Mouse (Mus musculus) heart, adult 2 months (tissue): ENCODE data around the gene Odf2l. TPM values are rescaled to one million over a fixed set of nuclear protein-coding genes. Genes with fewer than 3 reads are reported as not detected.
A peak's percentile ranks its signal among the peaks of the same experiment; 100 is the strongest.

ENCODE experiments used
- DNase-seq, 2 experiments: peaks; one replicate each; pipeline ENCODE4 v3.0.0; 2021
- H3K27ac ChIP-seq: fragments of 200-600 bp; 2 replicates; pipeline ENCODE4 v1.8.1; 2022
- H3K27me3 ChIP-seq: fragments of 200-500 bp; 2 replicates; pipeline ENCODE4 v1.6.1; 2012; ENCODE audit warnings: mild to moderate bottlenecking, low read length, inconsistent platforms, mixed read lengths; ENCODE audit not compliant: control insufficient read depth, insufficient read depth
- H3K36me3 ChIP-seq: fragments of 200-500 bp; 2 replicates; pipeline ENCODE4 v1.6.1; 2012; ENCODE audit warnings: low read length, inconsistent platforms; ENCODE audit not compliant: control insufficient read depth, insufficient read depth
- H3K4me1 ChIP-seq: fragments of 200-500 bp; 2 replicates; pipeline ENCODE4 v1.6.1; 2011; ENCODE audit warnings: low read length; ENCODE audit not compliant: control insufficient read depth, insufficient read depth
- H3K4me3 ChIP-seq: fragments of 200-600 bp; 2 replicates; pipeline ENCODE4 v1.8.1; 2022
- H3K79me2 ChIP-seq: fragments of 200-500 bp; replicated peaks from 2 replicates; pipeline ENCODE4 v1.6.1; 2012; ENCODE audit warnings: mild to moderate bottlenecking, inconsistent platforms, low read length, moderate library complexity, mixed read lengths; ENCODE audit not compliant: control insufficient read depth, insufficient read depth
- H3K9ac ChIP-seq: fragments of 200-500 bp; 2 replicates; pipeline ENCODE4 v1.6.1; 2012; ENCODE audit warnings: low read depth, mild to moderate bottlenecking, control low read depth, inconsistent platforms, low read length, mixed read lengths
- CTCF ChIP-seq: fragments of 200-600 bp; IDR thresholded peaks from 2 replicates; pipeline ENCODE4 v1.8.1; 2022; ENCODE audit warnings: antibody characterized with exemption, mild to moderate bottlenecking, moderate library complexity
- EP300 ChIP-seq: fragments of 200-500 bp; IDR thresholded peaks from 2 replicates; pipeline ENCODE4 v1.6.1; 2011; ENCODE audit warnings: low read depth, low read length, control low read depth; ENCODE audit not compliant: insufficient read depth
- POLR2A ChIP-seq: fragments of 200-500 bp; IDR thresholded peaks from 2 replicates; pipeline ENCODE4 v1.6.1; 2011; ENCODE audit warnings: mild to moderate bottlenecking, low read depth, low read length, control low read depth; ENCODE audit not compliant: insufficient read depth
- WGBS: fragments of 180-500 bp; shearing (Covaris S2); methylation state at CpG from one replicate; pipeline ENCODE4 v1.1.7; 2018; 5-methylcytosine and 5-hydroxymethylcytosine counted together
- intact Hi-C: fragments of 180-260 bp; cut with DNase I; formaldehyde crosslinking; loops from one replicate; pipeline ENCODE4 v1.15.1; 2025
- polyA plus RNA-seq: library from polyadenylated mRNA; depleted of rRNA; stranded (reverse); fragments of >200 nt; gene quantifications from 2 replicates; pipeline ENCODE4 v1.2.3, GENCODE M21; 2012
- total RNA-seq, 2 experiments: library from RNA; stranded (reverse); gene quantifications; 2 replicates each; pipeline ENCODE4 v1.2.3; 2021

Odf2l gene
- total and polyA plus RNA-seq, 3 experiments, result 2.6 to 13.2 (median 10.1) TPM

- 88% methylated on average over 9 of the region's 9 CpGs for WGBS
- no peak for DNase-seq
- Histone ChIP-seq H3K4me3 (no peak overlapping the region), H3K36me3 (no peaks in the 10 kb centered on the region), H3K27ac (no peak overlapping the region), H3K9ac (no peak overlapping the region), H3K4me1 (no peaks in the 10 kb centered on the region), H3K79me2 (no peaks in the 10 kb centered on the region), H3K27me3 (no peaks in the 10 kb centered on the region)
- intact Hi-C loops, result no loop called here
- no peak for TF ChIP-seq EP300
- TF ChIP-seq POLR2A, result no peak
- no peak for TF ChIP-seq CTCF
These were observed 28.5 kb downstream of the Odf2l start for GRCm38 (mm10) chr3:145146871-145147270.

- H3K36me3 ChIP-seq, result no peaks in the 10 kb centered on the region
- TF ChIP-seq CTCF (peak; percentile 50), POLR2A (no peak)
- no peak overlapping the region for H3K4me3 ChIP-seq
- WGBS, result 77% methylated on average over 2 of the region's 2 CpGs
- no peak for DNase-seq
- intact Hi-C loops, result no loop called here
- H3K27me3 ChIP-seq, result no peaks in the 10 kb centered on the region
- no peaks in the 10 kb centered on the region for H3K79me2 ChIP-seq
- no peaks in the 10 kb centered on the region for H3K4me1 ChIP-seq
- H3K9ac ChIP-seq, result no peak overlapping the region
- H3K27ac ChIP-seq, result no peak overlapping the region
These were observed 29.1 kb downstream of the Odf2l start for GRCm38 (mm10) chr3:145147483-145147882.

- intact Hi-C loops, result no loop called here
- Histone ChIP-seq H3K4me1 (no peaks in the 10 kb centered on the region), H3K36me3 (no peaks in the 10 kb centered on the region), H3K27me3 (no peaks in the 10 kb centered on the region), H3K9ac (no peak overlapping the region), H3K27ac (no peak overlapping the region), H3K4me3 (no peak overlapping the region), H3K79me2 (no peaks in the 10 kb centered on the region)
- TF ChIP-seq POLR2A, result no peak
- no peak for TF ChIP-seq CTCF
- TF ChIP-seq EP300, result no peak
- DNase-seq, result no peak
These were observed 29.6 kb downstream of the Odf2l start for GRCm38 (mm10) chr3:145147952-145148351.

- no peak for TF ChIP-seq EP300
- no peak for TF ChIP-seq POLR2A
- no peak for TF ChIP-seq CTCF
- 92% methylated on average over 7 of the region's 7 CpGs for WGBS
- intact Hi-C loops, result no loop called here
- Histone ChIP-seq H3K27ac (no peak overlapping the region), H3K4me1 (no peaks in the 10 kb centered on the region), H3K4me3 (no peak overlapping the region), H3K9ac (no peak overlapping the region), H3K27me3 (no peaks in the 10 kb centered on the region), H3K36me3 (no peaks in the 10 kb centered on the region), H3K79me2 (no peaks in the 10 kb centered on the region)
- DNase-seq, result no peak
These were observed 32.7 kb downstream of the Odf2l start for GRCm38 (mm10) chr3:145151092-145151491.

GRCm38 (mm10) chr3:145151933-145152332, 33.5 kb downstream of the Odf2l start:
- H3K27me3 ChIP-seq, result no peaks in the 10 kb centered on the region
- no peak overlapping the region for H3K9ac ChIP-seq
- peaks cover under 1% of the 10 kb centered on the region; the same call in 1 of the 2 replicates for H3K4me1 ChIP-seq
- TF ChIP-seq EP300 (0 out of 2 replicates have a peak, but pooled peaks have one; percentile 19), CTCF (no peak)
- intact Hi-C loops, result no loop called here
- H3K79me2 ChIP-seq, result no peaks in the 10 kb centered on the region
- no peak overlapping the region for H3K27ac ChIP-seq
- WGBS, result 76% methylated on average over 7 of the region's 7 CpGs
- no peak for DNase-seq
- H3K36me3 ChIP-seq, result no peaks in the 10 kb centered on the region
- no peak overlapping the region for H3K4me3 ChIP-seq

GRCm38 (mm10) chr3:145156883-145157282, 38.5 kb downstream of the Odf2l start:
- Histone ChIP-seq H3K27ac (no peak overlapping the region), H3K4me1 (peaks cover 2% of the 10 kb centered on the region; the same call in 1 of the 2 replicates), H3K9ac (no peak overlapping the region), H3K36me3 (no peaks in the 10 kb centered on the region), H3K79me2 (no peaks in the 10 kb centered on the region), H3K4me3 (no peak overlapping the region), H3K27me3 (no peaks in the 10 kb centered on the region)
- DNase-seq, result no peak
- TF ChIP-seq POLR2A (no peak), EP300 (no peak), CTCF (no peak)
- WGBS, result 83% methylated on average over 6 of the region's 6 CpGs
- intact Hi-C loops, result no loop called here
